Mouse (Mus musculus): ENCODE data around the gene Rnf186. TPM values are rescaled to one million over a fixed set of nuclear protein-coding genes. Genes with fewer than 3 reads are reported as not detected.

Rnf186 gene
- polyA plus RNA-seq, 1 experiment from 2014 or later: 0.29 TPM

DNA sequence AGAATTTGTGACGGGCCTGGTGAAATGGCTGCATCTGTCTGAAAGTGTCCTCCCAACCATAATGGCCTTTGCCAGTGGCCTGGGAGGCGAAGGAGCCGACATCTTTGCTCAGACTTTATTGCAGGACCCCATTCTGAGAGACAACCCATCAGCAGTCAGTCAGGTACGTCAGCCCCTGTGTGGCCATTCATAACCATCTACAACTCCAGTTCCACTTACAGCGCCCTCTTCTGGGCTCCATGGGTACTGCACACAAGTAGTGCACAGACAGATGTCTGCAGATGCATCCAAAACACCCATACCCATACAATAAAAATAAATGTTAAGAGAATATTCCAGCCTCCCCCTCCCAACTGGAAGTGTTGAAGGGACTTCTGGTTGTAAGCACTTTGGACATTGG lies 29.5 kb downstream of the Rnf186 start:
- H3K4me1 ChIP-seq (ENCODE audit: control insufficient read depth, insufficient read depth, low read length): peaks cover 4% of the 10 kb centered on the region
- H3K9me3 ChIP-seq (replicated peaks; ENCODE audit: control insufficient read depth, low read length): peaks cover 2% of the 10 kb centered on the region; the same call in 1 of the 2 replicates
- H3K4me3 ChIP-seq (ENCODE audit: low read length): no peak overlapping the region
- no peak overlapping the region for H3K4me2 ChIP-seq (ENCODE audit: low read depth, low read length)
- no peak overlapping the region for H3K9ac ChIP-seq (ENCODE audit: low read length)
- H3K36me3 ChIP-seq (ENCODE audit: control insufficient read depth, insufficient read depth): peaks cover 7% of the 10 kb centered on the region; the same call in 1 of the 2 replicates
- H3K27me3 ChIP-seq (ENCODE audit: control insufficient read depth, insufficient read depth, low read length): no peaks in the 10 kb centered on the region
- ATAC-seq (replicated peaks; ENCODE audit: extremely low read depth, insufficient read depth, low FRiP score): no peak
- H3K27ac ChIP-seq (ENCODE audit: low read length): no peak overlapping the region
- 75% methylated on average over 5 of the region's 5 CpGs for WGBS

DNA sequence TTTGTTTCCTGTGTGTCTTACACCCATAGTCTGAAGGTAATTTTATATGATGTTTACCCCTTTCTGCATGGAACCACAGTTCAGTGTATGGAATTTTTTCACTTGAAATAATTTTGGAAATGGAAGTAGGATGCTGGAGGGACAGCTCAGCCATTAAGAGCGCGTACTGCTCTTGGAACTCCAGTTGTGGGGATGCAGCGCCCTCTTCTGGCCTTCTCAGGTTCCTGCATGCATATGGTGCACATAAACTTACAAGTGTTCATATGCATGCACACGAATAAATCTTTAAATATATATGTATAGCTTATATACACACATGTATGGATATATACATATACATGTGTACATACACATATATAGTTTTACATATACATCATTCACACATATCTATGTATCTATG lies 30.2 kb downstream of the Rnf186 start:
- WGBS: 84% methylated on average over 4 of the region's 4 CpGs
- no peak overlapping the region for H3K4me3 ChIP-seq (ENCODE audit: low read length)
- peaks cover 2% of the 10 kb centered on the region; the same call in 1 of the 2 replicates for H3K9me3 ChIP-seq (replicated peaks; ENCODE audit: control insufficient read depth, low read length)
- H3K36me3 ChIP-seq (ENCODE audit: control insufficient read depth, insufficient read depth): peaks cover 7% of the 10 kb centered on the region; the same call in 1 of the 2 replicates
- H3K9ac ChIP-seq (ENCODE audit: low read length): no peak overlapping the region
- H3K4me2 ChIP-seq (ENCODE audit: low read depth, low read length): no peak overlapping the region
- peaks cover 4% of the 10 kb centered on the region for H3K4me1 ChIP-seq (ENCODE audit: control insufficient read depth, insufficient read depth, low read length)
- no peak for ATAC-seq (replicated peaks; ENCODE audit: extremely low read depth, insufficient read depth, low FRiP score)
- H3K27me3 ChIP-seq (ENCODE audit: control insufficient read depth, insufficient read depth, low read length): no peaks in the 10 kb centered on the region
- no peak overlapping the region for H3K27ac ChIP-seq (ENCODE audit: low read length)

DNA sequence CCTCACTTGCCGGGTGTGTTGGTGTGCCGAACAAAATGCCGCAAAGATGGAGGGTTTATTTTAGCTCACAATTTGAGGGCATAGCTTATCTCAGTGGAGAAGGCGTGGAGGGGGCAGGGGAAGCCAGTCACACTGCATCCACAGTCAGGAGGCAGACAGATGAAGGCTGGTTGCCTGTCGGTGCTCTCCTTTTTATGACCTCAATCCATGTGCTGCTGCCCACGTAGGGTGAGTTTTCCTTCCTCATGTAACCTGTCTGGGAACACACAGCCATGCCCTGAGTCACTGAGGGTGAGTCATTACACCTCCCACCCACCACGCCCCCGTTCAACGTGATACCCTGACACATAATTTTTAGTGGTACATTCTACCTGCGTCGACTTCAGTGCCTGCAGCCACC lies 31.7 kb downstream of the Rnf186 start:
- no peak overlapping the region for H3K9ac ChIP-seq (ENCODE audit: low read length)
- no peak overlapping the region for H3K27ac ChIP-seq (ENCODE audit: low read length)
- no peak for ATAC-seq (replicated peaks; ENCODE audit: extremely low read depth, insufficient read depth, low FRiP score)
- 68% methylated on average over 11 of the region's 11 CpGs for WGBS
- peaks cover 4% of the 10 kb centered on the region for H3K4me1 ChIP-seq (ENCODE audit: control insufficient read depth, insufficient read depth, low read length)
- H3K27me3 ChIP-seq (ENCODE audit: control insufficient read depth, insufficient read depth, low read length): no peaks in the 10 kb centered on the region
- H3K9me3 ChIP-seq (replicated peaks; ENCODE audit: control insufficient read depth, low read length): peaks cover 2% of the 10 kb centered on the region; the same call in 1 of the 2 replicates
- H3K36me3 ChIP-seq (ENCODE audit: control insufficient read depth, insufficient read depth): peaks cover 7% of the 10 kb centered on the region; the same call in 1 of the 2 replicates
- no peak overlapping the region for H3K4me2 ChIP-seq (ENCODE audit: low read depth, low read length)
- H3K4me3 ChIP-seq (ENCODE audit: low read length): no peak overlapping the region

- H3K36me3 ChIP-seq (ENCODE audit: control insufficient read depth, insufficient read depth): peaks cover 7% of the 10 kb centered on the region; the same call in 1 of the 2 replicates
- 45% methylated on average over 2 of the region's 2 CpGs for WGBS
- peak overlapping the region; percentile 39 for H3K4me2 ChIP-seq (ENCODE audit: low read depth, low read length)
- no peak overlapping the region for H3K27ac ChIP-seq (ENCODE audit: low read length)
- H3K27me3 ChIP-seq (ENCODE audit: control insufficient read depth, insufficient read depth, low read length): no peaks in the 10 kb centered on the region
- H3K4me3 ChIP-seq (ENCODE audit: low read length): no peak overlapping the region
- no peak overlapping the region for H3K9ac ChIP-seq (ENCODE audit: low read length)
- no peak for ATAC-seq (replicated peaks; ENCODE audit: extremely low read depth, insufficient read depth, low FRiP score)
- peaks cover 4% of the 10 kb centered on the region for H3K4me1 ChIP-seq (ENCODE audit: control insufficient read depth, insufficient read depth, low read length)
- peaks cover 2% of the 10 kb centered on the region; the same call in 1 of the 2 replicates for H3K9me3 ChIP-seq (replicated peaks; ENCODE audit: control insufficient read depth, low read length)
These were observed 34.1 kb downstream of the Rnf186 start for GRCm38 (mm10) chr4:139001026-139001425.

DNA sequence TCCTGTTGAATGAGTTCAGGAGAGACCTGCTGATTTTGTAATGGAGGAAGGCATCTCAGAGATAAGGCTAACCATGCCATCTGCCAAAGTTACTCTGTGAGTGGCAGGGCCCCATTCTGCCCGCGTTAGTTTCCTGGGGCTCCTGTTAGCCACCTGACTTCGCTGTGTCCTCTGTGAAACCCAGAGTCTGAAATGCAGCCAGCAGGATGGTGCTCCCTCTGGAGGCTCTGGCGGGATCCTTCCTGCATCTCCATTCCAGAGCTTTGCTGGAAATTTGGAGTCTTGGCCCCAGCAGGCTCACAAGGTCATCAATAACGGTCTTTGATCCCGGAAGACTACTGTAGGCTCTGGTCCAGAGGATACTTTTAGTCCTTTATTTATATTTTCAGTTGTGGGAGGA lies 34.5 kb downstream of the Rnf186 start:
- H3K4me1 ChIP-seq (ENCODE audit: control insufficient read depth, insufficient read depth, low read length): peaks cover 4% of the 10 kb centered on the region
- no peak overlapping the region for H3K9ac ChIP-seq (ENCODE audit: low read length)
- H3K27me3 ChIP-seq (ENCODE audit: control insufficient read depth, insufficient read depth, low read length): no peaks in the 10 kb centered on the region
- H3K9me3 ChIP-seq (replicated peaks; ENCODE audit: control insufficient read depth, low read length): peaks cover 2% of the 10 kb centered on the region; the same call in 1 of the 2 replicates
- no peak overlapping the region for H3K27ac ChIP-seq (ENCODE audit: low read length)
- WGBS: 20% methylated on average over 6 of the region's 6 CpGs
- H3K4me2 ChIP-seq (ENCODE audit: low read depth, low read length): peak overlapping the region; percentile 39
- H3K4me3 ChIP-seq (ENCODE audit: low read length): no peak overlapping the region
- ATAC-seq (replicated peaks; ENCODE audit: extremely low read depth, insufficient read depth, low FRiP score): no peak
- peaks cover 7% of the 10 kb centered on the region; the same call in 1 of the 2 replicates for H3K36me3 ChIP-seq (ENCODE audit: control insufficient read depth, insufficient read depth)

- Histone ChIP-seq H3K4me2 (ENCODE audit: low read depth, low read length) (no peak overlapping the region), H3K36me3 (ENCODE audit: control insufficient read depth, insufficient read depth) (no peaks in the 10 kb centered on the region), H3K4me3 (ENCODE audit: low read length) (no peak overlapping the region), H3K9ac (ENCODE audit: low read length) (no peak overlapping the region), H3K27ac (ENCODE audit: low read length) (no peak overlapping the region), H3K4me1 (ENCODE audit: control insufficient read depth, insufficient read depth, low read length) (peaks cover 4% of the 10 kb centered on the region), H3K9me3 (replicated peaks; ENCODE audit: control insufficient read depth, low read length) (no peaks in the 10 kb centered on the region), H3K27me3 (ENCODE audit: control insufficient read depth, insufficient read depth, low read length) (no peaks in the 10 kb centered on the region)
- WGBS: 84% methylated on average over 8 of the region's 8 CpGs
- ATAC-seq (replicated peaks; ENCODE audit: extremely low read depth, insufficient read depth, low FRiP score): no peak
These were observed 37.2 kb downstream of the Rnf186 start for GRCm38 (mm10) chr4:139004067-139004466.

GRCm38 (mm10) chr4:139005214-139005613 lies 38.3 kb downstream of the Rnf186 start:
- Histone ChIP-seq H3K27me3 (ENCODE audit: control insufficient read depth, insufficient read depth, low read length) (no peaks in the 10 kb centered on the region), H3K4me3 (ENCODE audit: low read length) (no peak overlapping the region), H3K36me3 (ENCODE audit: control insufficient read depth, insufficient read depth) (no peaks in the 10 kb centered on the region), H3K4me2 (ENCODE audit: low read depth, low read length) (no peak overlapping the region), H3K9me3 (replicated peaks; ENCODE audit: control insufficient read depth, low read length) (no peaks in the 10 kb centered on the region), H3K9ac (ENCODE audit: low read length) (no peak overlapping the region), H3K27ac (ENCODE audit: low read length) (no peak overlapping the region), H3K4me1 (ENCODE audit: control insufficient read depth, insufficient read depth, low read length) (peaks cover 4% of the 10 kb centered on the region)
- 42% methylated on average over 6 of the region's 6 CpGs for WGBS
- ATAC-seq (replicated peaks; ENCODE audit: extremely low read depth, insufficient read depth, low FRiP score): no peak

GRCm38 (mm10) chr4:139007353-139007752 lies 40.4 kb downstream of the Rnf186 start:
- ATAC-seq (replicated peaks; ENCODE audit: extremely low read depth, insufficient read depth, low FRiP score): no peak
- H3K27me3 ChIP-seq (ENCODE audit: control insufficient read depth, insufficient read depth, low read length): no peaks in the 10 kb centered on the region
- H3K9ac ChIP-seq (ENCODE audit: low read length): no peak overlapping the region
- no peak overlapping the region for H3K27ac ChIP-seq (ENCODE audit: low read length)
- no peaks in the 10 kb centered on the region for H3K9me3 ChIP-seq (replicated peaks; ENCODE audit: control insufficient read depth, low read length)
- WGBS: 86% methylated on average over 3 of the region's 3 CpGs
- no peak overlapping the region for H3K4me3 ChIP-seq (ENCODE audit: low read length)
- no peaks in the 10 kb centered on the region for H3K4me1 ChIP-seq (ENCODE audit: control insufficient read depth, insufficient read depth, low read length)
- no peaks in the 10 kb centered on the region for H3K36me3 ChIP-seq (ENCODE audit: control insufficient read depth, insufficient read depth)
- no peak overlapping the region for H3K4me2 ChIP-seq (ENCODE audit: low read depth, low read length)

DNA sequence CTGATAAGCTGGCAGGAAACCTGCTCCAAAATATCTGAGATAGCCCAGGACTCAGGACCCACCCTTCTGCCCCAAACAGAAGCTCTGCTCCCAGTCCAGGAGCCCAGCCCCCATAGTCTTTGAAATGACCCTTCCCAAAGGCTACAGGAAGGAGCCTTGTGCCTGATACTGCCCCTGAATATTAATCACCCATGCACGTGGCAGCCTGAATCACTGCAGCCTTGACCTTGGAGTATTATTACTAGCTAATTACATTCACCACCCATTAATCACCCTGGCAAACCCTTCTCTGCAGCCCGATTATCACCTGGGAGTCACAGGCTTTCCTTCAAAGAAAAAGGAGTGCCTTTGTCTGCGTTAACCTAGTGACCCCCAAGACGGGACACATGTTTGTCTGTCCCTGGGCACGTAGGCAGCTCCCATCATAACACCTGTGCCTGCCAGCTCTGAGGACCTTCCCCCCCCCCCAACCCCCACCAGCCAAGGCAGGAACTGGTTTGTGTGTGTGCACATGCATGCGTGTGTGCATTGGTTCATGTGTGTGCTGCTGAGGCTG lies 41.1 kb downstream of the Rnf186 start:
- H3K27me3 ChIP-seq (ENCODE audit: control insufficient read depth, insufficient read depth, low read length): no peaks in the 10 kb centered on the region
- ATAC-seq (replicated peaks; ENCODE audit: extremely low read depth, insufficient read depth, low FRiP score): no peak
- 60% methylated on average over 6 of the region's 6 CpGs for WGBS

More for the DNA sequence above, 41.1 kb downstream of the Rnf186 start:
- no peaks in the 10 kb centered on the region for H3K9me3 ChIP-seq (replicated peaks; ENCODE audit: control insufficient read depth, low read length)
- no peaks in the 10 kb centered on the region for H3K4me1 ChIP-seq (ENCODE audit: control insufficient read depth, insufficient read depth, low read length)
- H3K27ac ChIP-seq (ENCODE audit: low read length): no peak overlapping the region
- no peak overlapping the region for H3K4me2 ChIP-seq (ENCODE audit: low read depth, low read length)
- no peak overlapping the region for H3K4me3 ChIP-seq (ENCODE audit: low read length)
- no peak overlapping the region for H3K9ac ChIP-seq (ENCODE audit: low read length)
- H3K36me3 ChIP-seq (ENCODE audit: control insufficient read depth, insufficient read depth): no peaks in the 10 kb centered on the region
